Mouse (Mus musculus): ENCODE data around the gene Olfr146. TPM values are rescaled to one million over a fixed set of nuclear protein-coding genes. Genes with fewer than 3 reads are reported as not detected.

Olfr146 gene
- not detected in 2 replicates for polyA plus RNA-seq (2014; fragmentation: Nextera tagmentation; extraction: Ambion mirVana)

- Histone ChIP-seq H3K27ac (ENCODE audit: low read depth, low read length) (no peak within 1 kb of the TSS), H3K4me1 (ENCODE audit: control insufficient read depth, insufficient read depth, low read length) (no peaks in the 10 kb centered on the region), H3K27me3 (ENCODE audit: control insufficient read depth, insufficient read depth, low read length) (no peaks in the 10 kb centered on the region), H3K4me3 (ENCODE audit: low read length) (no peak within 1 kb of the TSS), H3K9me3 (ENCODE audit: control insufficient read depth, low read length) (no peaks in the 10 kb centered on the region), H3K9ac (ENCODE audit: low read depth, low read length) (no peak within 1 kb of the TSS), H3K36me3 (ENCODE audit: control insufficient read depth, insufficient read depth, low read length) (no peaks in the 10 kb centered on the region), H3K4me2 (replicated peaks; ENCODE audit: low read depth, low read length) (no peak within 1 kb of the TSS)
- no peak for ATAC-seq (ENCODE audit: low FRiP score, low TSS enrichment)
- 87% methylated on average over 1 of the region's 1 CpGs for WGBS
Measured at GRCm38 (mm10) chr9:39023277-39023676, at the start of gene Olfr146. Olfr146 (minus strand) TSS chr9:39023377.

- Histone ChIP-seq H3K9ac (ENCODE audit: low read depth, low read length) (no peak within 1 kb of the TSS), H3K4me3 (ENCODE audit: low read length) (no peak within 1 kb of the TSS), H3K4me1 (ENCODE audit: control insufficient read depth, insufficient read depth, low read length) (no peaks in the 10 kb centered on the region), H3K36me3 (ENCODE audit: control insufficient read depth, insufficient read depth, low read length) (no peaks in the 10 kb centered on the region), H3K27ac (ENCODE audit: low read depth, low read length) (no peak within 1 kb of the TSS), H3K4me2 (replicated peaks; ENCODE audit: low read depth, low read length) (no peak within 1 kb of the TSS), H3K27me3 (ENCODE audit: control insufficient read depth, insufficient read depth, low read length) (no peaks in the 10 kb centered on the region), H3K9me3 (ENCODE audit: control insufficient read depth, low read length) (no peaks in the 10 kb centered on the region)
- WGBS: 89% methylated on average over 1 of the region's 1 CpGs
- no peak for ATAC-seq (ENCODE audit: low FRiP score, low TSS enrichment)
Measured at GRCm38 (mm10) chr9:39064851-39065250, 41.7 kb upstream of the Olfr146 start, which contains the start of gene Olfr937. Olfr937 (minus strand) TSS chr9:39064951.

DNA sequence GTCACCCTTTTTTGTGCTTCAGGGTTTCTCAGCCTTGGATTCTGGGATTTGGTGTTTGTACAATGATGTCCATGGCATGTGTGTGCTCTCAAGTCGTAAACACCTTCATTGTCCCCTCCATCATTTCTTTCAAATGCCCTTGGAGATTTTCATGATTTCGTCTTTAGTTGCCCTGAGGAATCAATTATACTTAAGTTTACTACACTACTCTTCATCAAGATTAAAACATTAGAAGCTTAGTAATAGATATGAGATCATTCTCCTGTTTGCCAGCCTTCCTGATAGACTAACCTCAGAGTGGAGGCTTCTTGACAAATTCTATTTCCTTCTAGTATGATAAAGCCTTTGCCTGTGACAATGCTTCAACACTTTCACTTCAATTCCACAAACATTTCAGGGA, 23.6 kb downstream of the Olfr146 start, which contains the start of gene Olfr935:
Olfr935 (minus strand) TSS at position 101 of the 400 bp plus-strand sequence.
- Histone ChIP-seq H3K4me2 (replicated peaks; ENCODE audit: low read depth, low read length) (no peak within 1 kb of the TSS), H3K36me3 (ENCODE audit: control insufficient read depth, insufficient read depth, low read length) (no peaks in the 10 kb centered on the region), H3K4me3 (ENCODE audit: low read length) (no peak within 1 kb of the TSS), H3K9ac (ENCODE audit: low read depth, low read length) (no peak within 1 kb of the TSS), H3K27ac (ENCODE audit: low read depth, low read length) (no peak within 1 kb of the TSS), H3K4me1 (ENCODE audit: control insufficient read depth, insufficient read depth, low read length) (no peaks in the 10 kb centered on the region), H3K9me3 (ENCODE audit: control insufficient read depth, low read length) (no peaks in the 10 kb centered on the region), H3K27me3 (ENCODE audit: control insufficient read depth, insufficient read depth, low read length) (no peaks in the 10 kb centered on the region)
- ATAC-seq (ENCODE audit: low FRiP score, low TSS enrichment): no peak
- WGBS: 76% methylated on average over 2 of the region's 2 CpGs

DNA sequence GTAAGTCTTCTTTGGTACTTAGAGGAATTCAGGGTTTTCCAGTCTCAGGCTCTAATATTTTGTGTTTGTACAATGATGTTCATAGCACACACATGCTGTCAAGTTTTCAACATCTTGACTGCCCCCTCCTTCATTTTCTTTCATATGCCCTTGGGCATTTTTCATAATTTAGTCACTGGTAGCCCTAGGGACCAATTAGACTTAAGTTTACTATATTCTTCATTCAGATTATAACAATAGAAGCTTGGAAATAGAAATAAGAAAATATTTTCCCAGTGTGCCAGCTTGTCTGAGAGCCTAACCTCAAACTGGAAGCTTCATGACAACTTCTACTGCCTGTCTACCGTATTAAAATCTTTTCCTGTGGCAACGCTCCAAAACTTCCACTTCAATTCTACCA, 35.0 kb downstream of the Olfr146 start, which contains the start of gene Olfr934:
Olfr934 (minus strand) TSS at position 101 of the 400 bp plus-strand sequence.
- Histone ChIP-seq H3K4me2 (replicated peaks; ENCODE audit: low read depth, low read length) (no peak within 1 kb of the TSS), H3K4me3 (ENCODE audit: low read length) (no peak within 1 kb of the TSS), H3K27ac (ENCODE audit: low read depth, low read length) (no peak within 1 kb of the TSS), H3K27me3 (ENCODE audit: control insufficient read depth, insufficient read depth, low read length) (no peaks in the 10 kb centered on the region), H3K36me3 (ENCODE audit: control insufficient read depth, insufficient read depth, low read length) (no peaks in the 10 kb centered on the region), H3K4me1 (ENCODE audit: control insufficient read depth, insufficient read depth, low read length) (no peaks in the 10 kb centered on the region), H3K9me3 (ENCODE audit: control insufficient read depth, low read length) (no peaks in the 10 kb centered on the region), H3K9ac (ENCODE audit: low read depth, low read length) (no peak within 1 kb of the TSS)
- no peak for ATAC-seq (ENCODE audit: low FRiP score, low TSS enrichment)
- WGBS: 91% methylated on average over 2 of the region's 2 CpGs

- Histone ChIP-seq H3K4me1 (ENCODE audit: control insufficient read depth, insufficient read depth, low read length) (no peaks in the 10 kb centered on the region), H3K27me3 (ENCODE audit: control insufficient read depth, insufficient read depth, low read length) (no peaks in the 10 kb centered on the region), H3K4me2 (replicated peaks; ENCODE audit: low read depth, low read length) (no peak within 1 kb of the TSS), H3K9ac (ENCODE audit: low read depth, low read length) (no peak within 1 kb of the TSS), H3K4me3 (ENCODE audit: low read length) (no peak within 1 kb of the TSS), H3K9me3 (ENCODE audit: control insufficient read depth, low read length) (no peaks in the 10 kb centered on the region), H3K27ac (ENCODE audit: low read depth, low read length) (no peak within 1 kb of the TSS), H3K36me3 (ENCODE audit: control insufficient read depth, insufficient read depth, low read length) (no peaks in the 10 kb centered on the region)
- WGBS: 71% methylated on average over 4 of the region's 4 CpGs
- no peak for ATAC-seq (ENCODE audit: low FRiP score, low TSS enrichment)
Measured at GRCm38 (mm10) chr9:38972013-38972412, 51.2 kb downstream of the Olfr146 start, which contains the start of gene Olfr933. Olfr933 (plus strand) TSS chr9:38972313.

Small RNA genes within 50 kb of the gene (microRNA-seq; reads per million reads assigned to microRNA genes)
- gene Gm25529: not detected

Other genes with a start within 250 kb of the Olfr146 start
- not detected in 2 replicates for gene Olfr922, start 208.8 kb downstream of the Olfr146 start, polyA plus RNA-seq (2014; fragmentation: Nextera tagmentation; extraction: Ambion mirVana)
- not detected in 2 replicates for gene Olfr923, start 196.8 kb downstream of the Olfr146 start, polyA plus RNA-seq (2014; fragmentation: Nextera tagmentation; extraction: Ambion mirVana)
- gene Olfr924, start 178.9 kb downstream of the Olfr146 start, polyA plus RNA-seq (2014; fragmentation: Nextera tagmentation; extraction: Ambion mirVana): not detected in 2 replicates
- gene Olfr26, start 168.3 kb downstream of the Olfr146 start, polyA plus RNA-seq (2014; fragmentation: Nextera tagmentation; extraction: Ambion mirVana): not detected in 2 replicates
- not detected in 2 replicates for gene Olfr926, start 146.3 kb downstream of the Olfr146 start, polyA plus RNA-seq (2014; fragmentation: Nextera tagmentation; extraction: Ambion mirVana)
- not detected in 2 replicates for gene Olfr930, start 93.6 kb downstream of the Olfr146 start, polyA plus RNA-seq (2014; fragmentation: Nextera tagmentation; extraction: Ambion mirVana)
- gene Olfr933, start 51.1 kb downstream of the Olfr146 start, polyA plus RNA-seq (2014; fragmentation: Nextera tagmentation; extraction: Ambion mirVana): not detected in 2 replicates
- gene Olfr934, start 35.1 kb downstream of the Olfr146 start, polyA plus RNA-seq (2014; fragmentation: Nextera tagmentation; extraction: Ambion mirVana): not detected in 2 replicates
- not detected in 2 replicates for gene Olfr935, start 23.7 kb downstream of the Olfr146 start, polyA plus RNA-seq (2014; fragmentation: Nextera tagmentation; extraction: Ambion mirVana)
- gene Olfr937, start 41.6 kb upstream of the Olfr146 start, polyA plus RNA-seq (2014; fragmentation: Nextera tagmentation; extraction: Ambion mirVana): not detected in 2 replicates
- not detected in 2 replicates for gene Olfr938, start 55.5 kb upstream of the Olfr146 start, polyA plus RNA-seq (2014; fragmentation: Nextera tagmentation; extraction: Ambion mirVana)
- not detected in 2 replicates for gene Olfr27, start 104.8 kb upstream of the Olfr146 start, polyA plus RNA-seq (2014; fragmentation: Nextera tagmentation; extraction: Ambion mirVana)
- not detected in 2 replicates for gene Olfr943, start 142.9 kb upstream of the Olfr146 start, polyA plus RNA-seq (2014; fragmentation: Nextera tagmentation; extraction: Ambion mirVana)
- not detected in 2 replicates for gene Olfr944, start 178.5 kb upstream of the Olfr146 start, polyA plus RNA-seq (2014; fragmentation: Nextera tagmentation; extraction: Ambion mirVana)
- gene Olfr1537, start 226.6 kb upstream of the Olfr146 start, polyA plus RNA-seq (2014; fragmentation: Nextera tagmentation; extraction: Ambion mirVana): not detected in 2 replicates